Mouse (Mus musculus) T-helper 2 cell (primary cell): ENCODE data around the gene Tff1.

Experiments used
- in situ Hi-C: fragments of 300-600 bp; cut with MboI, MseI; formaldehyde crosslinking; loops from one replicate; pipeline ENCODE4 v1.15.1; 2025; ENCODE audit warnings: high pct_unique_total_duplicates

Tff1 gene

GRCm38 (mm10) chr17:31165127-31165526, at the start of gene Tff1:
Gene Tff1, minus strand, starts transcription at chr17:31165277.
- in situ Hi-C loops = no loop called here

DNA sequence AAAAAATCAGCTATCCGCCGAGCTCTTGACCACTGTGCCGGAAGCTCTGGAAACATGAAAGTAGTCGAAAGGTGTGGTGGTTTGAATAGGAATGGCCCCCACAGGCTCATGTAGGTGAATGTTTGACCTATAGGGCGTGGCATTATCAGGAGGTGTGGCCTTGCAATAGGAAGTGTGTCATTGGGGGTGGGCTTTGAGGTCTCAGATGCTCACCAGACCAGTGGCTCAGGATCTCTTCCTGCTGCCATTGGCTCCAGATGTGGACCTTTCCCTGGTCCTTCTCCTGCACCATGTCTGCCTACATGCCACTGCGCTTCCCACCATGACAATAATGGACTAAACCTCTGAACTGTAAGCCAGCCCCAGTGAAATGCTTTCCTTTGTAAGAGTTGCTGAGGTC, 46.8 kb upstream of the Tff1 start:
- in situ Hi-C loops = loop anchor here (10.0 kb wide), 1 partner anchor 623 kb away; no protein-coding TSS in a partner anchor

- in situ Hi-C loops = loop anchor here (10.0 kb wide), 1 partner anchor 625 kb away; no protein-coding TSS in a partner anchor
These were observed 45.2 kb upstream of the Tff1 start for GRCm38 (mm10) chr17:31210299-31210698.

DNA sequence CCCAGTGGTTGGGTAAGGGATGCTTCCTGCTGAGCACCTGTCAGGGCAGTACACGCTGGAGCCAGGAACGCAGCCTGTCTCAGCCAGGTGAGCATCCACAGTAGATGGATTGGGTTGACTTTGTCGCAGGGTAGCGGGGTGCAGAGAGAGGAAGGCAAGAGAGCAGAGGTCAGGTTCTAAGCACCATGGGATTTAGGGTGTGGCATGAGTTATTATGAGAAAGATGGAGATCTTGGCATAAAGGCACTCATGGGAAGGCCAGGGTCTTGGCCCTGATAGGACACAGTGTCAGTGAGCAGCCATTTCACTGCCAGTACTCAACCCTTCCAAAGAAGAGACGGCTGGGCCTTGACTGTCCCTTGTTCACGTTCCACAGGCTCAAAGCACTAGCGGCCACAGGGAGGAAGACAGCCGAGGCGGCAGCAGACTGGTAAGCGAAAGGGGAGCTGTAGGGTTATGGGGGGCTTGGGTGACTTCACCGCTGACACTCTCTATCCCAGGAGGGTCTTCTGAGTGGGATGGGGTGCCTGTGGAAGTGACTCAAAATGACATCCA, 44.4 kb upstream of the Tff1 start:
- in situ Hi-C loops = loop anchor here (10.0 kb wide), 1 partner anchor 135 kb away; no protein-coding TSS in a partner anchor

- in situ Hi-C loops = loop anchor here (10.0 kb wide), 1 partner anchor 134 kb away; no protein-coding TSS in a partner anchor
These were observed 43.6 kb upstream of the Tff1 start for GRCm38 (mm10) chr17:31208654-31209053.

DNA sequence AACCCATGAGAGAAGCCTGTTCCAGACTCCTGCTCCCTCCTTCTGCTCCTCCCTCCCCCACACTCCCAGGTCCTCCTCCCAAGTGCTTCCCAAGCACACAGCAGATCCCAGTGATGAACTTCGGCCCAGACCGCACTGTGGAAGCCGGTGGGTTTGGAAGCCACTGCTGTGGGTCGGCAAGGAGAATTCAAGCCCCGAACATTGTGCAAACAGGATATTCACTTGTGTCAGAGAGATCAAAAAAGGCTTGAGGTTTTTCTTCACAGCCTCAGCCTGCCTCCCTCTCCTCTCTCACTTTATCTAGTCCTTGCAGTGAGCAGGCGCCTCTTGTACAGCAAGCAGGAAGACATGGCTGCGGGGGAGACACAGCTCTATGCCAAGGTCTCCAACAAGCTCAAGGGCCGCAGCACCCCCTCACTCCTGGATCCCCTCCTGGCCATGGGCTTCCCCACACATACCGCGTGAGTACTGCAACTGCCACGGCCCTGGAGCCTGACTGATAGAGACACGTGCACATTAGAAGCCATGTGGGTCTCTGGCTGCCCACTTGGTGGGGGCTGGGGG, 42.8 kb upstream of the Tff1 start, which contains the start of gene Ubash3a:
TSS of gene Ubash3a (plus strand) at position 103 of the 564 bp plus-strand sequence.
- in situ Hi-C loops = loop anchor here (10.0 kb wide), 1 partner anchor 133 kb away; no protein-coding TSS in a partner anchor

GRCm38 (mm10) chr17:31198877-31199276, 33.8 kb upstream of the Tff1 start, which contains the start of gene Tmprss3:
Gene Tmprss3, minus strand, starts transcription at chr17:31198977.
- in situ Hi-C loops = no loop called here

DNA sequence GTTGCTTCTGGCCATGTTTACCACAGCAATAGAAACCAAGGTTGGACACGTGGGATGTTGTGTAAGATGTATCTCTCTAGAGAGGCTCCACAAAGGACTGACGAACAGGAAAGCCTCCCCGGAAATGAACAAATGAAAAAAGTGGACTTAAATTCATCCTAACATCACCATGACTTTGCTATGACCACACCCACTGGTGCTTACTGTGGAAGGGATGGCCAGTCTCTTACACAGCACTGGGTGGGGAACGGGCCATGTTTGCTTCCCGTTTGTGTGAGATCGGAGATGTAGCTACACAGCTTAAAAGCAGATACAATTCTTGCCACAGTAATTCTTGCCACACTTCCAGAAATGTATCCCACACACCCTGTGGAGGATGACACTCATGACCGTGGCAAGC, 31.2 kb upstream of the Tff1 start:
- in situ Hi-C loops = no loop called here

GRCm38 (mm10) chr17:31195207-31195606, 30.1 kb upstream of the Tff1 start:
- in situ Hi-C loops = no loop called here

GRCm38 (mm10) chr17:31193360-31193759, 28.3 kb upstream of the Tff1 start:
- in situ Hi-C loops = no loop called here

- in situ Hi-C loops = no loop called here
These were observed 27.6 kb upstream of the Tff1 start for GRCm38 (mm10) chr17:31192663-31193062.

DNA sequence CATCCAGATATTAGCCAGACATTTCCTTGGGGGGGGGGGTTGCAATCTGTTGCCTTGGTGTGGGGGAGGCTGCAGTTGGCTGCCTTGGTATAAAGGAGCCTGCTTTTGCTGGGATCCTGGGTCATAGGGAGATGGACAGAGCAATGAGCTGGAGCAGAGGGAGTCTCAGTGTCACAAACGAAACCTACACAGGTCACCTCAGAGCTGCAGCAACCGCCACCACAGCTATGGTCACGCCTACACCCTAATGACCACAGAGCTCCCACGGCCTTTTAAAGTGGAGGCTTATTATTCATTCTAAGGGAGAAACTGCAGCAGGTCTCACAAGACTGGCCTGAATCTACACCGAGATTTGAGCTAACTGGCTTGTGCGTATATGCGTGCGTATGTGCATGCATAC, 26.7 kb upstream of the Tff1 start:
- in situ Hi-C loops = no loop called here

GRCm38 (mm10) chr17:31187370-31187769, 22.3 kb upstream of the Tff1 start:
- in situ Hi-C loops = loop anchor here (5.0 kb wide), 1 partner anchor 45 kb away; the partner anchor contains the start of gene Tff2

DNA sequence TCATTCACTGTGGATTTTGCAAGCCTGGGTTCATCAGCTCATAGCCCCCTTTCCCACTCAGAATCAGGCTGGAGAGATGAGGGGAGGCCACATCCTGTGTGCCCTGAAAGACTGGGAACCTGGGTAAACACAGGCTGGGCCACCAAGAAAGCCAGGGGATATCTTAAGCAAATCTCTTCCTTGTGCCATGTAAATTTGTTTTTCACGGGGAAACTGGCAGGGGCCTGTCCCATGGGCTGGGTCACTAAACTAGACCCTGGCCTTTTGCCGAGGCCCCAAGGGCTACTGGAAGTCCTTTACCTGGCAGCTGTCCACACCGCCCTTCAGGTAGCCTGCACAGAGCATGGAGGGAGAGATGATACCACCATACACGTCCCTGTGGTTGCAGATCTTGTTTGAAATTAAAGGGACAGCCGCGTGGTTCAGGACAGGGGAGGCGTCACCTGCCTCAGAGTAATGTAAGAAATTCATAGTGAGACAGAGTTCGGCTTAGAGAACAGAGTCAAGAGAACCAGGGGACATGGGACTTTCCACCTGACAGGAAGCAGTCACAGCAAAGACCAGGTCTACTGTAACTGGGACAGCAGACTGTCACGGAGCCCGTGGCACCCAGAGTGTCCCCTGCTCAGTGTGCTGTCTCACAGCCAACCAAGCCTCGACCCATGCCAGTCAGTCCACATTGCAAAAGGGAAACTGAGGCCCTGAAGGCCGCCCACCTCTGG, 19.4 kb upstream of the Tff1 start:
- in situ Hi-C loops = no loop called here

- in situ Hi-C loops = no loop called here
These were observed 18.3 kb upstream of the Tff1 start for GRCm38 (mm10) chr17:31183180-31183974.

- in situ Hi-C loops = no loop called here
These were observed 16.4 kb upstream of the Tff1 start for GRCm38 (mm10) chr17:31181490-31181889.

GRCm38 (mm10) chr17:31176321-31176720, 11.2 kb upstream of the Tff1 start:
- in situ Hi-C loops = no loop called here

DNA sequence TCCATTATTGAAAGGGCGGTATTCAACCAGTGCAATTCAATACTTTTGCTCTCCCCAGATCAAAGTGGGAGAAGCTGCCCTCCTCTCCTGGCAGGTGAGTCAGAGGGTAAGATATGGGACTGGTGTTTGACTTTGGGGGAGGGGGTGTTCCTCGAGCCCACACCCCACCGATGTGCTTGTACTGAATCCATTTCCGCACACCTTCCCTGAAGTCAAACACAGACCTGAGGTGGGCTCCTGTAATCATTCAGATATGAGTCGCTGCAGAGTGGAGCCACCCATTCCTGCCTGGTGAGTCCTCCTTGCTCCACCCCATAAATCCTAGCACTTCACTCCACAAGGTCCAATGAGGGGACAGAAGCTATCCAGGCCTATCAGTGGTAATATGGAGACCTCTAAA, 4.7 kb upstream of the Tff1 start:
- in situ Hi-C loops = no loop called here

DNA sequence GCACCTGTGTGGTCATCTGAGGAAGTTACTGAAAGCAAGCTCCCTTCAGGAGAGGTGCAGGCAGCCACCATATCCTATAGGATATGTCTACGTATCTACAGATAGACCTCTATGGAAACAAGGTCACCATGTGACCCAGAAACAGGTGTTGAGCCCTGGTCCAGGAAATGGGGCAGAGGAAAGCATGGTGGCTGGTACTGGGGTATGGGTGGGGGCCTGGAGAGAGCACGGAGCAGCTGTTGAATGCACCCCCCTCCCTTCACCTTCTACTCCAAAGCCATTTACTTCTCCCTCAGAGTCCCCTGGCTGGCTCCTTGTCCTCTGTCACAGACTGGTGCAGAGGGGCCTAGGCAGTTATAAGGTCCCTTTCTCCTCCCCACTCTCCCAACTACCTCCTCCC, 1.3 kb downstream of the Tff1 start:
- in situ Hi-C loops = no loop called here

GRCm38 (mm10) chr17:31162607-31163006, 2.5 kb downstream of the Tff1 start:
- in situ Hi-C loops = no loop called here

DNA sequence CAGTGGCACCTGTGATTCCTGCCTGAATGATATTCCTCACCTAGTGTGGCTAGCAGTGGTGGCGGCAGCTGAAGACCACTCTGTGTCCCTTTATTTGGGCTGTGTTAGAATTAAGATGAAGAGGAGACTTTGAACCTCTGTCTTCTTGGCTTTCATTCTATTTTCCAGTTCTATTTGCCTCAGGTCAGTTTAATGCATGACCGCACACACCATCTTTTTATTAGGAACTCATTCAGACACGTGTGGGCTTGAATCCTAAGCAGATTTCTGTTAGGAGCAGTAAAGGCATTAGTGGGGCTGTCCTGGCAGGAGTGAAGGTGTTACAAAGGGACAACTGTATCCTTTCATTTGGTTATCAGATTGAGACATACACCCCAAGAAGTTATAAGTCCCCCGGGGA, 4.8 kb downstream of the Tff1 start:
- in situ Hi-C loops = no loop called here

DNA sequence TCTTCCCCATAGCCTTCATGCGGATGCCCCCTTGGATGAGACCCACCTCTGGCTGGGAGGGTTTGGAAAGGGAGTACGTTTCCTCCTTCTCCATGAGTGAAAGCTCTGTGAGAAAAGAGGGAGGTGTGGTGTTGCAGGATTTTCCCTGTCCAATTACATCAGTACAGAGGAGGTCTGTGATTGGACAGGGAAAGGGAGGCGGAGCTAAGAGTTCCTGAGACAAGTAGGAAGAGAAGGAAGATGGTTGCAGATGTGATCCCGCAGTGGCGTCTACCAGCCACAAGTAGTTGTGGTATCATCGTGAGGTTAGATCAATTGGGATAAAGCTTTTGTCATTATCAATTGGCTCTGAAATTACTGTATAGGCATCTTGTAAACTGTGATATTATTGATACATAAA, 7.2 kb downstream of the Tff1 start:
- in situ Hi-C loops = no loop called here
